Mouse (Mus musculus) midbrain, embryonic 14.5 days (tissue): ENCODE measurements at regions not wholly inside any gene's neighbourhood (a gene's known extent, or its start where the extent isn't known, plus 50 kb on each side); places are given as distances from the start of the nearest gene placed in this dataset.

Experiments
- ATAC-seq: fragments of 200-750 bp; cut with Nextera tagmentation; 2 replicates; pipeline ENCODE4 v1.8.0; 2017; ENCODE audit warnings: moderate number of reproducible peaks, moderate library complexity; ENCODE audit not compliant: low FRiP score, low TSS enrichment
- DNase-seq: peaks from one replicate; pipeline ENCODE4 v3.0.0-alpha.2; 2015
- H3K27ac ChIP-seq: fragments of 300-500 bp; sonication (generic); replicated peaks from 2 replicates; pipeline ENCODE4 v1.5.1; 2014; ENCODE audit warnings: mild to moderate bottlenecking, low read depth, low read length, moderate library complexity
- H3K27me3 ChIP-seq: fragments of 300-500 bp; sonication (generic); 2 replicates; pipeline ENCODE4 v1.6.1; 2014; ENCODE audit warnings: low read length, control low read depth, mixed read lengths; ENCODE audit not compliant: control insufficient read depth, insufficient read depth
- H3K36me3 ChIP-seq: fragments of 300-500 bp; sonication (generic); 2 replicates; pipeline ENCODE4 v1.6.1; 2014; ENCODE audit warnings: low read length, control low read depth; ENCODE audit not compliant: control insufficient read depth, insufficient read depth
- H3K4me1 ChIP-seq: fragments of 300-500 bp; sonication (generic); 2 replicates; pipeline ENCODE4 v1.6.1; 2014; ENCODE audit warnings: mild to moderate bottlenecking, antibody characterized with exemption, low read length, control low read depth; ENCODE audit not compliant: control insufficient read depth, insufficient read depth
- H3K4me2 ChIP-seq: fragments of 300-500 bp; sonication (generic); 2 replicates; pipeline ENCODE4 v1.6.1; 2014; ENCODE audit warnings: mild to moderate bottlenecking, low read length, moderate library complexity
- H3K4me3 ChIP-seq: fragments of 300-500 bp; sonication (generic); replicated peaks from 2 replicates; pipeline ENCODE4 v1.5.1; 2014; ENCODE audit warnings: low read depth, low read length
- H3K9ac ChIP-seq: fragments of 300-500 bp; sonication (generic); replicated peaks from 2 replicates; pipeline ENCODE4 v1.6.1; 2014; ENCODE audit warnings: mild to moderate bottlenecking, low read length, moderate library complexity
- H3K9me3 ChIP-seq: fragments of 300-500 bp; sonication (generic); 2 replicates; pipeline ENCODE4 v1.6.1; 2016; ENCODE audit warnings: low read length, control low read depth, mixed read lengths; ENCODE audit not compliant: control insufficient read depth
- WGBS: fragments of 180-500 bp; shearing (Covaris S2); extraction: QIAGEN DNeasy Blood & Tissue Kit; methylation state at CpG from one replicate; pipeline ENCODE4 v1.1.7; 2014; 5-methylcytosine and 5-hydroxymethylcytosine counted together

DNA sequence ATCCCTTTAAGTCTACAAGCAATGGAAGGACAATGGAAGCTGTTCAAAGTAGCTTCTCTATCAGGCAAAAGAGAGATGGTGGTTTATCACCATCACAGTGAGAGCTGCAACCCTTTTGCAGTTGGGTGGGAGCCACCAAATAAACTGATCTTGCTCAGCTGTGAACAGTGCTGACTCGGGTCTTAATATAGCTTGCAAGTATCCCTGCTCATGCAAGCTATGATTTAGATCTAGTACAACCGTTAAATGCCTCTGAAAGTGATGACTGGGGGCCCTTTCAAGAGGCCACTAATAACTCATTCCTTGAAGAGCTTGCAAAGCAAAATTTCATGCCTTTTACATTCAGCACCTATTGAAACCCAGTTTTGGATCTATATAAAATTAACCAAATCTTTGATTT, 1154.5 kb upstream of the Lrrtm3 start:
- no peaks in the 10 kb centered on the region for H3K36me3 ChIP-seq
- WGBS: 69% methylated on average over 2 of the region's 2 CpGs
- DNase-seq: no peak
- H3K4me1 ChIP-seq: no peaks in the 10 kb centered on the region
- no peak for ATAC-seq
- H3K9ac ChIP-seq: no peak overlapping the region
- no peaks in the 10 kb centered on the region for H3K27me3 ChIP-seq
- H3K4me2 ChIP-seq: no peak overlapping the region
- H3K27ac ChIP-seq: no peak overlapping the region
- H3K4me3 ChIP-seq: no peak overlapping the region
- H3K9me3 ChIP-seq: no peaks in the 10 kb centered on the region

DNA sequence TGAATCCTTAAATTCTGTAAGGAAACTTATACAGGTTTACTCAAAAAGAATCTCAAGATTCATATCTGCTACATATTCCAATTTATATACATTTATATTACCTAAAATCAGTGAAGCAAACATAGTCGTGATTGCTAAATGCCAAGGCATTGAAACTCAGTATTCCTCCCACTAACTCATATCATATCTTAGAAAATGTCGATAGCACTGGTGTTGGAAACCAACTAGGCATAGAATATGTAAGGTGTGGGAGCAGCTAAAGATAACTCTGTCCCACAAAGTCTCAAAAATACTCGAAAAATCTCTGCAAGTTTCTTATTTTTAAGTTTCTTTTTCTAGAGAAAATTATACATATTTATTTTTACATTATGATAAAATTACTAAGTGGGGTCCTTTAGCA, 1134.1 kb upstream of the Lrrtm3 start:
- Histone ChIP-seq H3K4me1 (no peaks in the 10 kb centered on the region), H3K27ac (no peak overlapping the region), H3K27me3 (no peaks in the 10 kb centered on the region), H3K36me3 (no peaks in the 10 kb centered on the region), H3K9me3 (no peaks in the 10 kb centered on the region), H3K4me2 (no peak overlapping the region), H3K9ac (no peak overlapping the region), H3K4me3 (no peak overlapping the region)
- no peak for ATAC-seq
- no peak for DNase-seq
- WGBS: 78% methylated on average over 3 of the region's 3 CpGs

DNA sequence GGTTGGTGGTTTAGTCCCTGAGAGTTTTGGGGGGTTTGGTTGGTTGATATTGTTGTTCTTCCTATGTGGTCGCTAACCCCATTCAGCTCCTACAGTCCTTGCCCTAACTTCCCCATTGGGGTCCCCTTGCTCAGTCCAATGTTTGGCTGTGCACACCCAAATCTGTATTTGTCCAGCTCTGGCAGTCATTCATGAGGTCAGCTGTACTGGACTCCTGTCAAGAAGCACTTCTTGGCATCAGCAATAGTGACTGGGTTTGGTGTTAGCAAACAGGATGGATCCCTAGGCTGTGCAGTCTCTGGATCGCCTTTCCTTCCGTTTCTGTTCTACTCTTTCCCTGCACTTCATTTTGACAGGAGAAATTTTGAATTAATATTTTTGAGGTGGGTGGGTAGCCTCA, 1131.1 kb upstream of the Lrrtm3 start:
- Histone ChIP-seq H3K27ac (no peak overlapping the region), H3K4me2 (no peak overlapping the region), H3K4me1 (no peaks in the 10 kb centered on the region), H3K9ac (no peak overlapping the region), H3K9me3 (no peaks in the 10 kb centered on the region), H3K4me3 (no peak overlapping the region), H3K36me3 (no peaks in the 10 kb centered on the region), H3K27me3 (no peaks in the 10 kb centered on the region)
- ATAC-seq: no peak
- no peak for DNase-seq
- WGBS: 97% methylated on average over 3 of the region's 3 CpGs

DNA sequence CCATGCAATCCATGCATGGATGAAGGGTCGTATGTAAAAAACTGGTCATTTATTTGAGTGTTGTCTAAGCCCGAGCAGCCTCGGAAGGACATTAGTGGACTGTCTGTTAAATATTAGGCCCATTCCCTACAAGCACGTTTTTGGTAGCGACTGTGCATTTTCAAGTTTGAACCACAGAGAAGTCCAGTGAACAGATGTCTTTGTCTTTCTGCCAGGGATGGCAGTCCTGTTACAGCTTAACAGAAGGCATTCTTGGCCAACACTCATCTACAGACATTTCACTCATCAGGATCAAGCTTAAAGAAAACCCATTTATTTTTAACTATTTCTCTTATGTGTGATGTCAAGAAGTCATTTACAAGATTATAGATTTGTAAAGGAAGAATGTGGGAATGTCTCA, 1129.2 kb upstream of the Lrrtm3 start:
- no peak overlapping the region for H3K4me3 ChIP-seq
- H3K27ac ChIP-seq: no peak overlapping the region
- no peaks in the 10 kb centered on the region for H3K9me3 ChIP-seq
- WGBS: 89% methylated on average over 5 of the region's 5 CpGs
- H3K4me2 ChIP-seq: no peak overlapping the region
- DNase-seq (no peak), ATAC-seq (no peak)
- H3K36me3 ChIP-seq: no peaks in the 10 kb centered on the region
- H3K9ac ChIP-seq: no peak overlapping the region
- no peaks in the 10 kb centered on the region for H3K27me3 ChIP-seq
- H3K4me1 ChIP-seq: no peaks in the 10 kb centered on the region

DNA sequence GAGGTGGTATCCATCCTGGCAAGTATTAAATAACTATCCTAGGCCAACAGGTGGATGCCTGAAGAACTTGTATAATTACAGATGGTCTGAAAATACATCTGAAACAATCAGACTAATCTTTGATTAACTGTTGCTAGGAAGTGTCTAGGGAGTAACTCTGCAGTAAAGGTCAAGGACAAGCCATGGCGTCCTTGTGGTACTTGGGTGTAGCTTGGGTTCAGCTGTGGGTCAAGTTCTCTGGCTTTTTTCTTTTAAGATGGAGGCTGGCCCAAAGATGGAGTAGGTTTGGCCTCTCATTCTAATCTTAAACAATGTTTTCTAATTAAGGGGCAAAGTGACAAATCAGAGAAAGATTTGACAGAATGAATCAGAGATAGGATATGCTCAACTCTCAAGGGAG, 1126.1 kb upstream of the Lrrtm3 start:
- no peak overlapping the region for H3K9ac ChIP-seq
- H3K4me3 ChIP-seq: no peak overlapping the region
- no peaks in the 10 kb centered on the region for H3K36me3 ChIP-seq
- no peaks in the 10 kb centered on the region for H3K27me3 ChIP-seq
- H3K4me1 ChIP-seq: no peaks in the 10 kb centered on the region
- no peak overlapping the region for H3K27ac ChIP-seq
- no peaks in the 10 kb centered on the region for H3K9me3 ChIP-seq
- DNase-seq (no peak), ATAC-seq (no peak)
- no peak overlapping the region for H3K4me2 ChIP-seq
- 76% methylated on average over 1 of the region's 1 CpGs for WGBS

DNA sequence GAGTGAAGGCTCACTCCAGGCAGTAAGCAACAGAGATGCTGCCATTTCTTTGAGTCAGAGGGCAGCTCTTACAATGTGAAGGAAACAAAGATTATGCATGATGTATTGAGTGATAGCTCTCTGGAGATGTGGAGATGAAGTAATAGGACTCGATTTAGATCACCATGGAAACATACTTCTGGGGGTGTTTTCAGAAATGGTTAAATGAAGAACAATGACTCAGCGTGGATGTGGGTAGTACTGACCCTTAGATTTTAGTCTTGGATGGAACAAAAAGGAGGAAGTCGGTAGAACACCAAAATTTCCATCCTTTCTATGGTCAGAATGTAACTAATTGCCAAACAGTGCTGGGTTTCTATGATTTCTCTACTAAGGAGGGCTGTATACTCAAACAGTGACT, 1125.1 kb upstream of the Lrrtm3 start:
- 70% methylated on average over 3 of the region's 3 CpGs for WGBS
- no peaks in the 10 kb centered on the region for H3K9me3 ChIP-seq
- no peak overlapping the region for H3K27ac ChIP-seq
- DNase-seq: no peak
- H3K27me3 ChIP-seq: no peaks in the 10 kb centered on the region
- H3K36me3 ChIP-seq: no peaks in the 10 kb centered on the region
- H3K4me2 ChIP-seq: no peak overlapping the region
- ATAC-seq: no peak
- no peak overlapping the region for H3K4me3 ChIP-seq
- H3K9ac ChIP-seq: no peak overlapping the region
- H3K4me1 ChIP-seq: no peaks in the 10 kb centered on the region

DNA sequence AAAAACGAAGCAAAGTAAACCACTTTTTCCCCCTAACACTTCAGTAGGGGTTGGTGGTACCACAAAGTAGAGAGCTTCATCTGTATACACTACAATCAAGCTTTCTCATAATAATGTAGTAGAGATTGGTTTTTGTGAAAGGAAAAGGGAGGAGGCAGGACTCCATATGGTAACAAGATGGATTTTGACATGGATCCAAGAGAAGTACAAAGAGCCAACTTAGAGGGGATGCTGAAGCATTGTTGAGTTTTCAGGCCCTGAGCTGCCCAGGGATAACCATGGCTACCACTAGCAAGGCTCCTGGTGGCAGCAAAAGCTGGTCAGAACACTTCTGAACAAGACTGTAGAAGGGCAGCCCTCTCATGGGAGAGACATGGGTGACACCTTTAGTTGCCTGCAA, 1093.6 kb upstream of the Lrrtm3 start:
- WGBS: 54% methylated on average over 1 of the region's 1 CpGs
- H3K27me3 ChIP-seq: no peaks in the 10 kb centered on the region
- H3K36me3 ChIP-seq: no peaks in the 10 kb centered on the region
- H3K4me2 ChIP-seq: no peak overlapping the region
- H3K9me3 ChIP-seq: no peaks in the 10 kb centered on the region
- no peak overlapping the region for H3K4me3 ChIP-seq
- no peak overlapping the region for H3K9ac ChIP-seq
- ATAC-seq: no peak
- no peak overlapping the region for H3K27ac ChIP-seq
- H3K4me1 ChIP-seq: no peaks in the 10 kb centered on the region
- DNase-seq: no peak

DNA sequence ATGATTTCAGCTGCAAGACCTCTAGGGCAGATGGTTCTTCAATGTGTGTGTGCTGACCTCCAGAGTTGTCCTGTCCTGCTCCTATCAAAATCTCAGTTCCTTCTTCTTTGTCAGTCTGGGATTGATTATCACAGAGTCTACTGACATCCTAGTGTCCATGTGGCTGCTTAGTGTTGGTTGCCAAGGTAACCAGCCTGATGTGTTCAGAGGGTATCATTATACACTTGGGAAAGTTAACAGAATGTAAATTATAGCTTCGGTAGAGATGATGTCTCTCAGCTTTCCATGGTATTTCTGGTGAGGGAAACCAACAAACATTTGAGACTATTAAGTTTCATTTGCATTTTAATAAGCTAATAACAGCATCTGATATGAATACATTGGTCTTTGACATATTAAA, 1092.5 kb upstream of the Lrrtm3 start:
- ATAC-seq: no peak
- no peak for DNase-seq

DNA sequence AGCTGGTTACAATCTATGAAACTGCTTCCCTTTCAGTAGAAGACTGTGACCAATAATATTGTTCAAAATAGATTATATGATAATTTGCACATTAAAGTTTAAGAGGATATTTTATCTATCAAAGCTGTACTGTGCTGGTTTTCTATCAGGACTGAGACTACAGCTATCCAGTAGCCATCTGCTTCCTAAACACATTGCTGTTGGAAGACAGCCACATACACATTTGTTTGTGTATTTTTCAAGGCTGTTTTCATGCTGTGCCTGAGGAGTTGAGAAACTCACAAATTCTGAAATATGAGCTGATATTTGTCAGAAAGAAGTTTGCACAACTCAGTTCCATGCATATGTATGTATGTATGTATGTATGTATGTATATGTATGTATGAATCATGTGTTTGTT, 1089.0 kb upstream of the Lrrtm3 start:
- H3K9ac ChIP-seq: no peak overlapping the region
- H3K27me3 ChIP-seq: no peaks in the 10 kb centered on the region
- H3K4me2 ChIP-seq: no peak overlapping the region
- DNase-seq: no peak
- H3K27ac ChIP-seq: no peak overlapping the region
- no peak overlapping the region for H3K4me3 ChIP-seq
- no peak for ATAC-seq
- H3K9me3 ChIP-seq: no peaks in the 10 kb centered on the region
- H3K36me3 ChIP-seq: no peaks in the 10 kb centered on the region
- H3K4me1 ChIP-seq: no peaks in the 10 kb centered on the region

More for the DNA sequence above, 1092.5 kb upstream of the Lrrtm3 start:
- Histone ChIP-seq H3K9me3 (no peaks in the 10 kb centered on the region), H3K36me3 (no peaks in the 10 kb centered on the region), H3K4me3 (no peak overlapping the region), H3K4me1 (no peaks in the 10 kb centered on the region), H3K9ac (no peak overlapping the region), H3K27me3 (no peaks in the 10 kb centered on the region), H3K27ac (no peak overlapping the region), H3K4me2 (no peak overlapping the region)
- 79% methylated on average over 1 of the region's 1 CpGs for WGBS
